Mouse (Mus musculus): ENCODE data around the gene Cdk8.

- no peak for TF ChIP-seq SRF (IDR thresholded peaks at IDR 0.05; ENCODE audit: control insufficient read depth, insufficient read length, low read depth)
- no peak for TF ChIP-seq MYOD1 (IDR thresholded peaks at IDR 0.05; ENCODE audit: control insufficient read depth in 1 of 3, insufficient read length in 2 of 3, low read depth in 2 of 3)
- TF ChIP-seq POLR2A (IDR thresholded peaks at IDR 0.05; ENCODE audit: insufficient read length, low read depth) = no peak
- no peak for TF ChIP-seq POLR2AphosphoS2 (IDR thresholded peaks at IDR 0.05; ENCODE audit: insufficient read length, low read depth)
- TF ChIP-seq CEBPB (IDR thresholded peaks at IDR 0.05; ENCODE audit: insufficient read depth, poor library complexity, severe bottlenecking) = no peak
- TF ChIP-seq MAX (IDR thresholded peaks at IDR 0.05; ENCODE audit: low read depth) = no peak
- no peak for TF ChIP-seq USF1 (IDR thresholded peaks at IDR 0.05; ENCODE audit: low read depth)
- TF ChIP-seq TCF12 (IDR thresholded peaks at IDR 0.05; ENCODE audit: insufficient read depth, poor library complexity, severe bottlenecking) = no peak
- TF ChIP-seq MYOG (IDR thresholded peaks at IDR 0.05; ENCODE audit: control insufficient read depth in 1 of 3, insufficient read depth in 1 of 3, insufficient read length in 2 of 3, low read depth in 2 of 3) = no peak
- no peak for TF ChIP-seq REST (IDR thresholded peaks at IDR 0.05; ENCODE audit: insufficient read depth, insufficient read length)
- TF ChIP-seq TCF3 (IDR thresholded peaks at IDR 0.05; ENCODE audit: insufficient read length, low read depth) = no peak
- TF ChIP-seq E2F4 (IDR thresholded peaks at IDR 0.05; ENCODE audit: insufficient read depth) = no peak
These were observed 100.1 kb downstream of the Cdk8 start for GRCm38 (mm10) chr5:146331131-146331530.
